Mouse (Mus musculus): ENCODE measurements around the gene Cnot8. TPM values are rescaled to one million over a fixed set of nuclear protein-coding genes. Genes with fewer than 3 reads are reported as not detected.
A peak's percentile ranks its signal among the peaks of the same experiment; 100 is the strongest.
"Not testable (repeated sequence)": the region's sequence is repeated elsewhere in the genome, so short reads cannot be mapped to it uniquely, and the experiment has no call there.

Cnot8 gene
- total and polyA plus RNA-seq, 3 experiments, result 35.5 to 43.0 (median 36.4) TPM

- no peaks in the 10 kb centered on the region for H3K36me3 ChIP-seq (ENCODE audit: control insufficient read depth, insufficient read depth, low read length)
- TF ChIP-seq EP300 (IDR thresholded peaks at IDR 0.05; ENCODE audit: insufficient read depth, low read depth, low read length) (no peak), POLR2A (IDR thresholded peaks at IDR 0.05; ENCODE audit: insufficient read depth, low read depth, low read length) (no peak), CTCF (IDR thresholded peaks at IDR 0.05) (no peak)
- no peak for DNase-seq
- no peak overlapping the region for H3K4me3 ChIP-seq
- WGBS, result 91% methylated on average over 1 of the region's 1 CpGs
- no peaks in the 10 kb centered on the region for H3K27me3 ChIP-seq (ENCODE audit: control insufficient read depth, insufficient read depth, low read length)
- no peak overlapping the region for H3K9ac ChIP-seq (ENCODE audit: low read depth, low read length)
- no peak overlapping the region for H3K27ac ChIP-seq
- intact Hi-C loops (cut with DNase I), result loop anchor here (5.0 kb wide), 1 partner anchor 143 kb away; no protein-coding TSS in a partner anchor
- no peaks in the 10 kb centered on the region for H3K79me2 ChIP-seq (replicated peaks; ENCODE audit: control insufficient read depth, insufficient read depth, low read length)
- peaks cover 3% of the 10 kb centered on the region for H3K4me1 ChIP-seq (ENCODE audit: control insufficient read depth, insufficient read depth, low read length)
Observed at GRCm38 (mm10) chr11:58095561-58095960, 8.4 kb upstream of the Cnot8 start.

- Histone ChIP-seq H3K27ac (no peak overlapping the region), H3K9ac (ENCODE audit: low read depth, low read length) (no peak overlapping the region), H3K4me1 (ENCODE audit: control insufficient read depth, insufficient read depth, low read length) (peaks cover 3% of the 10 kb centered on the region), H3K27me3 (ENCODE audit: control insufficient read depth, insufficient read depth, low read length) (no peaks in the 10 kb centered on the region), H3K36me3 (ENCODE audit: control insufficient read depth, insufficient read depth, low read length) (no peaks in the 10 kb centered on the region), H3K79me2 (replicated peaks; ENCODE audit: control insufficient read depth, insufficient read depth, low read length) (no peaks in the 10 kb centered on the region), H3K4me3 (no peak overlapping the region)
- 66% methylated on average over 5 of the region's 5 CpGs for whole genome bisulfite sequencing
- intact Hi-C loops (cut with DNase I), result loop anchor here (5.0 kb wide), 1 partner anchor 144 kb away; no protein-coding TSS in a partner anchor
- no peak for TF ChIP-seq POLR2A (IDR thresholded peaks at IDR 0.05; ENCODE audit: insufficient read depth, low read depth, low read length)
- no peak for TF ChIP-seq EP300 (IDR thresholded peaks at IDR 0.05; ENCODE audit: insufficient read depth, low read depth, low read length)
- TF ChIP-seq CTCF (IDR thresholded peaks at IDR 0.05), result no peak
- peak in 1 of 2 experiments; percentile 23 for DNase-seq
Observed at GRCm38 (mm10) chr11:58096160-58096559, 7.8 kb upstream of the Cnot8 start.

- DNase-seq, result peak; percentile 24 to 44
- Histone ChIP-seq H3K4me3 (peak overlapping the region; percentile 60), H3K36me3 (ENCODE audit: control insufficient read depth, insufficient read depth, low read length) (no peaks in the 10 kb centered on the region), H3K9ac (ENCODE audit: low read depth, low read length) (no peak overlapping the region; the same call in 1 of the 2 replicates), H3K4me1 (ENCODE audit: control insufficient read depth, insufficient read depth, low read length) (peaks cover 3% of the 10 kb centered on the region), H3K79me2 (replicated peaks; ENCODE audit: control insufficient read depth, insufficient read depth, low read length) (no peaks in the 10 kb centered on the region), H3K27me3 (ENCODE audit: control insufficient read depth, insufficient read depth, low read length) (no peaks in the 10 kb centered on the region), H3K27ac (no peak overlapping the region)
- WGBS, result 46% methylated on average over 20 of the region's 20 CpGs
- intact Hi-C loops (cut with DNase I), result loop anchor here (5.0 kb wide), 1 partner anchor 145 kb away; no protein-coding TSS in a partner anchor
- TF ChIP-seq EP300 (IDR thresholded peaks at IDR 0.05; ENCODE audit: insufficient read depth, low read depth, low read length), result no peak
Observed at GRCm38 (mm10) chr11:58096821-58097620, 6.9 kb upstream of the Cnot8 start.

- WGBS, result 1% methylated on average over 33 of the region's 38 CpGs
- intact Hi-C loops (cut with DNase I), result loop anchor here (5.0 kb wide), 1 partner anchor 145 kb away; no protein-coding TSS in a partner anchor
- peak; percentile 29 to 48 for DNase-seq
- no peaks in the 10 kb centered on the region for H3K79me2 ChIP-seq (replicated peaks; ENCODE audit: control insufficient read depth, insufficient read depth, low read length)
- peaks cover 1% of the 10 kb centered on the region for H3K4me1 ChIP-seq (ENCODE audit: control insufficient read depth, insufficient read depth, low read length)
- H3K27ac ChIP-seq, result no peak overlapping the region; the same call in 1 of the 2 replicates
- TF ChIP-seq EP300 (IDR thresholded peaks at IDR 0.05; ENCODE audit: insufficient read depth, low read depth, low read length) (no peak), POLR2A (IDR thresholded peaks at IDR 0.05; ENCODE audit: insufficient read depth, low read depth, low read length) (no peak), CTCF (IDR thresholded peaks at IDR 0.05) (no peak)
- H3K4me3 ChIP-seq, result peak overlapping the region; percentile 60
- H3K36me3 ChIP-seq (ENCODE audit: control insufficient read depth, insufficient read depth, low read length), result no peaks in the 10 kb centered on the region
- peak overlapping the region; percentile 68 for H3K9ac ChIP-seq (ENCODE audit: low read depth, low read length)
- H3K27me3 ChIP-seq (ENCODE audit: control insufficient read depth, insufficient read depth, low read length), result no peaks in the 10 kb centered on the region
Observed at GRCm38 (mm10) chr11:58097621-58098365, 6.2 kb upstream of the Cnot8 start.

GRCm38 (mm10) chr11:58098366-58098720, 5.6 kb upstream of the Cnot8 start:
- DNase-seq; H3K27me3 ChIP-seq (ENCODE audit: control insufficient read depth, insufficient read depth, low read length); H3K27ac ChIP-seq; H3K4me1 ChIP-seq (ENCODE audit: control insufficient read depth, insufficient read depth, low read length); H3K9ac ChIP-seq (ENCODE audit: low read depth, low read length); H3K79me2 ChIP-seq (replicated peaks; ENCODE audit: control insufficient read depth, insufficient read depth, low read length); H3K36me3 ChIP-seq (ENCODE audit: control insufficient read depth, insufficient read depth, low read length): not testable (repeated sequence)
- H3K4me3 ChIP-seq, result peak overlapping the region; percentile 60; the same call in 1 of the 2 replicates
- peak; percentile 60 for TF ChIP-seq CTCF (IDR thresholded peaks at IDR 0.05)
- 74% methylated on average over 5 of the region's 5 CpGs for WGBS
- intact Hi-C loops (cut with DNase I), result loop anchor here (5.0 kb wide), 1 partner anchor 146 kb away; no protein-coding TSS in a partner anchor

GRCm38 (mm10) chr11:58100006-58100405, 3.9 kb upstream of the Cnot8 start:
- Histone ChIP-seq H3K79me2 (replicated peaks; ENCODE audit: control insufficient read depth, insufficient read depth, low read length) (no peaks in the 10 kb centered on the region), H3K9ac (ENCODE audit: low read depth, low read length) (no peak overlapping the region), H3K4me3 (no peak overlapping the region), H3K36me3 (ENCODE audit: control insufficient read depth, insufficient read depth, low read length) (no peaks in the 10 kb centered on the region), H3K27me3 (ENCODE audit: control insufficient read depth, insufficient read depth, low read length) (no peaks in the 10 kb centered on the region), H3K27ac (no peak overlapping the region), H3K4me1 (ENCODE audit: control insufficient read depth, insufficient read depth, low read length) (peaks cover 6% of the 10 kb centered on the region)
- TF ChIP-seq CTCF (IDR thresholded peaks at IDR 0.05) (no peak), POLR2A (IDR thresholded peaks at IDR 0.05; ENCODE audit: insufficient read depth, low read depth, low read length) (no peak), EP300 (IDR thresholded peaks at IDR 0.05; ENCODE audit: insufficient read depth, low read depth, low read length) (no peak)
- WGBS, result 88% methylated on average over 2 of the region's 2 CpGs
- intact Hi-C loops (cut with DNase I), result loop anchor here (5.0 to 10.0 kb wide), 3 partner anchors 138 to 298 kb away; partner anchors contain the start of genes Sap30l and Zfp692
- DNase-seq, result no peak

Data from heart, adult 2 months (tissue).